Mouse (Mus musculus): Measurements from ENCODE around the gene Dop1b.

DNA sequence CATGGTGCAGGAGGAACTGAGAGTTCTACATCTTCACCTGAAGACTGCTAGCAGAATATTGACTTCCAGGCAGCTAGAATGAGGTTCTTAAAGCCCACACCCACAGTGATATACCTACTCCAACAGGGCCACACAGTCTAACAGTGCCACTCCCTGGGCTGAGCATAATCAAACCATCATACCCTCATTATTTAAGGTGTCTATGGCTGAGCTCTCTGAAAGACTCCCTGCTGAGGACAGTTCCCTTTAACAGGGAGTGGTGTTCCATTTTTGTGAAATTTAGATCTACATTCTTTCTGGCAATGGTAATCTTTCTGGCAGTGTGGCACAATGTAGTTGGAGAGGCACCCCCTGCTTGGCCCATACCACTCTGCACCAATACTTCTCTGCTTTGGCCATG is 42.2 kb upstream of the Dop1b start:
- TF ChIP-seq CTCF (IDR thresholded peaks at IDR 0.05; ENCODE audit: extremely low read depth, insufficient read depth, insufficient read length, insufficient replicate concordance) (no peak), POLR2A (IDR thresholded peaks at IDR 0.05; ENCODE audit: low read depth, low read length) (no peak)

Measured in spleen, adult 2 months (tissue).